Mouse (Mus musculus) heart, postnatal 0 days (tissue): Measurements from ENCODE around the gene Olfr483. TPM values are rescaled to one million over a fixed set of nuclear protein-coding genes. Genes with fewer than 3 reads are reported as not detected.

ENCODE experiments used
- ATAC-seq: fragments of 200-750 bp; cut with Nextera tagmentation; 2 replicates; pipeline ENCODE4 v1.8.0; 2017; ENCODE audit warnings: low read depth, moderate number of reproducible peaks, moderate library complexity; ENCODE audit not compliant: insufficient read depth
- DNase-seq: peaks from one replicate; pipeline ENCODE4 v3.0.0-alpha.2; 2016; ENCODE audit warnings: low spot score
- H3K27ac ChIP-seq: fragments of 300-500 bp; sonication (generic); 2 replicates; pipeline ENCODE4 v1.5.1; 2014; ENCODE audit warnings: low read depth, mild to moderate bottlenecking
- H3K27me3 ChIP-seq: fragments of 300-500 bp; sonication (generic); 2 replicates; pipeline ENCODE4 v1.6.1; 2014; ENCODE audit warnings: low read length, mixed read lengths; ENCODE audit not compliant: control insufficient read depth, insufficient read depth
- H3K36me3 ChIP-seq: fragments of 300-500 bp; sonication (generic); replicated peaks from 2 replicates; pipeline ENCODE4 v1.6.1; 2014; ENCODE audit warnings: low read length, mixed read lengths; ENCODE audit not compliant: control insufficient read depth, insufficient read depth
- H3K4me1 ChIP-seq: fragments of 300-500 bp; sonication (generic); 2 replicates; pipeline ENCODE4 v1.6.1; 2014; ENCODE audit warnings: antibody characterized with exemption; ENCODE audit not compliant: control insufficient read depth, insufficient read depth
- H3K4me2 ChIP-seq: fragments of 300-500 bp; sonication (generic); 2 replicates; pipeline ENCODE4 v1.6.1; 2014; ENCODE audit warnings: low read depth, mild to moderate bottlenecking, low read length, moderate library complexity
- H3K4me3 ChIP-seq: fragments of 300-500 bp; sonication (generic); 2 replicates; pipeline ENCODE4 v1.5.1; 2014; ENCODE audit warnings: low read depth, low read length
- H3K9ac ChIP-seq: fragments of 300-500 bp; sonication (generic); replicated peaks from 2 replicates; pipeline ENCODE4 v1.6.1; 2014; ENCODE audit warnings: low read depth, low read length, mixed read lengths
- H3K9me3 ChIP-seq: fragments of 300-500 bp; sonication (generic); replicated peaks from 2 replicates; pipeline ENCODE4 v1.6.1; 2016; ENCODE audit warnings: low read length; ENCODE audit not compliant: control insufficient read depth
- CTCF ChIP-seq: IDR thresholded peaks from 2 replicates; pipeline ENCODE4 v1.5.1; 2016; ENCODE audit warnings: antibody characterized with exemption, control low read depth, low read depth
- EP300 ChIP-seq: IDR thresholded peaks from 2 replicates; pipeline ENCODE4 v1.6.1; 2016; ENCODE audit warnings: antibody characterized with exemption, low read depth
- WGBS: fragments of 180-500 bp; shearing (Covaris S2); extraction: QIAGEN DNeasy Blood & Tissue Kit; methylation state at CpG from one replicate; pipeline ENCODE4 v1.1.7; 2014; 5-methylcytosine and 5-hydroxymethylcytosine counted together
- polyA plus RNA-seq: library from polyadenylated mRNA; unstranded; fragments of >200 nt; fragmentation: Nextera tagmentation; extraction: Ambion mirVana; gene quantifications from 2 replicates; pipeline ENCODE4 v1.2.1, GENCODE M21; 2015
- total RNA-seq: library from RNA; depleted of rRNA; stranded (reverse); fragments of >200 nt; gene quantifications from 2 replicates; pipeline ENCODE4 v1.2.3, GENCODE M21; 2014; ENCODE audit warnings: low replicate concordance; rRNA removed

Olfr483 gene
- total RNA-seq (not detected in 2 replicates), polyA plus RNA-seq (not detected in 2 replicates)

DNA sequence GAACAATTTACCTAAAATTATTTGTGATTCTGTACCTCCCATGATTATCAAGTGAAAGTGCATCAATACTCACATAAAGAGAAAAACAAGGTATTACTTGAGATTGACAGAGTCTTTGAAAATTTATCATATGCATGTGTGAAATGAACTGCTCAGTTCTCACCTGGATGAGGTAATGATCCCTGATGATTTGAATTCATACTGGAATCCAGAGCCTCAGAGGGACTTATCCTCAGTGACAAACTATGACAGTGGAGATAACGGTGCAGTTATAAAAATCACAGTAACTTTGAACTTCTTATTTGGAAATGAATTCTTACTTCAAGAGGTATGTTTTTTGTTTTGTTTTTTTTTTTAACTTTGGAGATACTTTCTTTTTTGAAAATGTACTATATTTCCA is at the start of gene Olfr483:
TSS of gene Olfr483 (plus strand) at position 301 of the 400 bp plus-strand sequence.
- no peaks in the 10 kb centered on the region for H3K27me3 ChIP-seq
- no peak within 1 kb of the TSS for H3K9ac ChIP-seq
- ATAC-seq, result no peak
- 76% methylated on average over 1 of the region's 1 CpGs for WGBS
- H3K27ac ChIP-seq, result no peak within 1 kb of the TSS
- H3K4me3 ChIP-seq, result no peak within 1 kb of the TSS
- no peaks in the 10 kb centered on the region for H3K9me3 ChIP-seq
- H3K4me1 ChIP-seq, result no peaks in the 10 kb centered on the region
- TF ChIP-seq CTCF, result no peak
- H3K36me3 ChIP-seq, result no peaks in the 10 kb centered on the region
- DNase-seq, result no peak
- H3K4me2 ChIP-seq, result no peak within 1 kb of the TSS

GRCm38 (mm10) chr7:108067246-108067645 is 33.4 kb upstream of the Olfr483 start, which contains the start of gene Olfr480:
Gene Olfr480, minus strand, starts transcription at chr7:108067346.
- WGBS, result 59% methylated on average over 1 of the region's 1 CpGs
- H3K4me3 ChIP-seq, result no peak within 1 kb of the TSS
- no peaks in the 10 kb centered on the region for H3K27me3 ChIP-seq
- ATAC-seq (no peak), DNase-seq (no peak)
- H3K4me1 ChIP-seq, result no peaks in the 10 kb centered on the region
- TF ChIP-seq CTCF, result no peak
- no peak for TF ChIP-seq EP300
- no peak within 1 kb of the TSS for H3K27ac ChIP-seq
- no peaks in the 10 kb centered on the region for H3K36me3 ChIP-seq
- H3K9ac ChIP-seq, result no peak within 1 kb of the TSS
- H3K9me3 ChIP-seq, result no peaks in the 10 kb centered on the region; the same call in 1 of the 2 replicates
- H3K4me2 ChIP-seq, result no peak within 1 kb of the TSS

- ATAC-seq, result no peak
Observed at GRCm38 (mm10) chr7:108079555-108079954, 21.1 kb upstream of the Olfr483 start, which contains the start of gene Olfr481. Gene Olfr481, plus strand, starts transcription at chr7:108079855.

GRCm38 (mm10) chr7:108097486-108097885 is 3.2 kb upstream of the Olfr483 start, which contains the start of gene Olfr482:
Gene Olfr482, minus strand, starts transcription at chr7:108097586.
- ATAC-seq (no peak), DNase-seq (no peak)
- Histone ChIP-seq H3K9ac (no peak within 1 kb of the TSS), H3K4me1 (no peaks in the 10 kb centered on the region), H3K9me3 (no peaks in the 10 kb centered on the region), H3K4me2 (no peak within 1 kb of the TSS), H3K27ac (no peak within 1 kb of the TSS), H3K4me3 (no peak within 1 kb of the TSS), H3K27me3 (no peaks in the 10 kb centered on the region), H3K36me3 (no peaks in the 10 kb centered on the region)
- WGBS, result 66% methylated on average over 1 of the region's 1 CpGs
- TF ChIP-seq CTCF (no peak), EP300 (no peak)

More at GRCm38 (mm10) chr7:108079555-108079954, 21.1 kb upstream of the Olfr483 start, which contains the start of gene Olfr481:
- Histone ChIP-seq H3K27ac (no peak within 1 kb of the TSS), H3K4me3 (no peak within 1 kb of the TSS), H3K9ac (no peak within 1 kb of the TSS), H3K27me3 (no peaks in the 10 kb centered on the region), H3K36me3 (no peaks in the 10 kb centered on the region), H3K4me2 (no peak within 1 kb of the TSS), H3K9me3 (0 out of 2 replicates have a peak, but pooled peaks cover 4% of the 10 kb centered on the region), H3K4me1 (no peaks in the 10 kb centered on the region)
- no peak for DNase-seq
- no peak for TF ChIP-seq CTCF
- no peak for TF ChIP-seq EP300

DNA sequence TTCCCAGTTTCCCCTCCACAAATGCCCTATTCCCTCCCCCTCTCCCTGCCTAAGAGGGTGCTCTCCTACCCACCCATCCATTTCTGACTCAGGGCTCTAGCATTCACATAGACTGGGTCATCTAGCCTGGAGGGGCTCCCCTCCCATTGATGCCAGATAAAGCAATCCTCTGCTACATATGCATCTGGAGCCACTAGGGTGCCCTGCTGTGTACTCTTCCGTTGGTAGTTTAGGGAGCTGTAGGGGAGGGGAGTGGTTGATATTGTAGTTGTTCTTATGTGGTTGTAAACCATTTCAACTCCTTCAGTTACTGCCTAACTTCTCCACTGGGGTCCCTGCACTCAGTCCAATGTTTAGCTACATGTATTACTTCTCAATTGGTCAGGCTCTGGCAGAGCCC is 20.0 kb downstream of the Olfr483 start:
- H3K27ac ChIP-seq, result no peak overlapping the region
- DNase-seq (no peak), ATAC-seq (no peak)
- H3K9me3 ChIP-seq, result no peaks in the 10 kb centered on the region
- WGBS, result 4% methylated on average over 1 of the region's 1 CpGs
- no peaks in the 10 kb centered on the region for H3K4me1 ChIP-seq
- no peak overlapping the region for H3K4me2 ChIP-seq
- H3K36me3 ChIP-seq, result no peaks in the 10 kb centered on the region
- H3K9ac ChIP-seq, result no peak overlapping the region
- no peaks in the 10 kb centered on the region for H3K27me3 ChIP-seq
- H3K4me3 ChIP-seq, result no peak overlapping the region
- TF ChIP-seq EP300 (no peak), CTCF (no peak)

DNA sequence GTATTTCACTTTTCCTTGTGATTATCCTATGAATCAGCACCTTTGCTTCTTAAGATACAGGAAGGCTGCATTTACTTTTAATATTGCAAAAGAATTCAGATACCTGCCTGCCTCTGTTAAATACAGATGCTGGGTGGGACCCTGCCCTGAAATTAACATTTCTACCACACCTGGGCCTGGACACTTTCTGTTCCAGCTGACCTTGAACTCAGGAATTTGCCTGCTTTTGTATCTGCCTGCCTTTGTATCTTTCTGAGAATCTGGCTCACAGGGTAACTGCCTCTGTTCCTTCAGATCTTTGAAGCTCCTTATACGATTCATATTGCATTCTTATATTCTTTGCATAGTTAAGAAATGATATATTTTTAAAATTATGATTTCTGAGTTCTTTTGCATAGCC is 20.8 kb downstream of the Olfr483 start:
- Histone ChIP-seq H3K4me3 (no peak overlapping the region), H3K27me3 (no peaks in the 10 kb centered on the region), H3K4me2 (no peak overlapping the region), H3K36me3 (no peaks in the 10 kb centered on the region), H3K27ac (no peak overlapping the region), H3K9ac (no peak overlapping the region), H3K4me1 (no peaks in the 10 kb centered on the region), H3K9me3 (no peaks in the 10 kb centered on the region)
- WGBS, result 29% methylated on average over 1 of the region's 1 CpGs
- ATAC-seq, result no peak
- DNase-seq, result no peak
- no peak for TF ChIP-seq CTCF
